Mouse (Mus musculus): ENCODE measurements around the gene Cdh4.
A peak's percentile ranks its signal among the peaks of the same experiment; 100 is the strongest.

Gene Cdh4

GRCm38 (mm10) chr2:179598886-179599285 is 156.7 kb downstream of the Cdh4 start:
- peak in 1 of 2 experiments; percentile 17 for DNase-seq (ENCODE audit: low spot score in 2 of 2)

GRCm38 (mm10) chr2:179599886-179600285 is 157.7 kb downstream of the Cdh4 start:
- no peak for DNase-seq (ENCODE audit: low spot score in 2 of 2)

GRCm38 (mm10) chr2:179600347-179600746 is 158.1 kb downstream of the Cdh4 start:
- DNase-seq (ENCODE audit: low spot score in 2 of 2): no peak

GRCm38 (mm10) chr2:179601167-179601566 is 158.9 kb downstream of the Cdh4 start:
- no peak for DNase-seq (ENCODE audit: low spot score in 2 of 2)

- DNase-seq (ENCODE audit: low spot score in 2 of 2): no peak
Measured at GRCm38 (mm10) chr2:179604746-179605145, 162.5 kb downstream of the Cdh4 start.

- no peak for DNase-seq (ENCODE audit: low spot score in 2 of 2)
Measured at GRCm38 (mm10) chr2:179605255-179605654, 163.0 kb downstream of the Cdh4 start.

GRCm38 (mm10) chr2:179606341-179606740 is 164.1 kb downstream of the Cdh4 start:
- DNase-seq (ENCODE audit: low spot score in 2 of 2): no peak

- DNase-seq (ENCODE audit: low spot score in 2 of 2): no peak
Measured at GRCm38 (mm10) chr2:179615906-179616305, 173.7 kb downstream of the Cdh4 start.

GRCm38 (mm10) chr2:179623643-179624473 is 181.6 kb downstream of the Cdh4 start:
- no peak for DNase-seq (ENCODE audit: low spot score in 2 of 2)

GRCm38 (mm10) chr2:179627563-179627962 is 185.3 kb downstream of the Cdh4 start:
- DNase-seq (ENCODE audit: low spot score in 2 of 2): no peak

- no peak for DNase-seq (ENCODE audit: low spot score in 2 of 2)
Measured at GRCm38 (mm10) chr2:179630720-179631119, 188.5 kb downstream of the Cdh4 start.

GRCm38 (mm10) chr2:179640576-179641301 is 198.5 kb downstream of the Cdh4 start:
- DNase-seq (ENCODE audit: low spot score in 2 of 2): no peak

- DNase-seq (ENCODE audit: low spot score in 2 of 2): no peak
Measured at GRCm38 (mm10) chr2:179648573-179649263, 206.5 kb downstream of the Cdh4 start.

GRCm38 (mm10) chr2:179649370-179649769 is 207.1 kb downstream of the Cdh4 start:
- no peak for DNase-seq (ENCODE audit: low spot score in 2 of 2)

- no peak for DNase-seq (ENCODE audit: low spot score in 2 of 2)
Measured at GRCm38 (mm10) chr2:179650168-179650567, 207.9 kb downstream of the Cdh4 start.

GRCm38 (mm10) chr2:179655506-179655905 is 213.3 kb downstream of the Cdh4 start:
- DNase-seq (ENCODE audit: low spot score in 2 of 2): no peak

GRCm38 (mm10) chr2:179659254-179659653 is 217.0 kb downstream of the Cdh4 start:
- DNase-seq (ENCODE audit: low spot score in 2 of 2): no peak

GRCm38 (mm10) chr2:179661998-179662714 is 219.9 kb downstream of the Cdh4 start:
- no peak for DNase-seq (ENCODE audit: low spot score in 2 of 2)

- no peak for DNase-seq (ENCODE audit: low spot score in 2 of 2)
Measured at GRCm38 (mm10) chr2:179662739-179663138, 220.5 kb downstream of the Cdh4 start.

GRCm38 (mm10) chr2:179663652-179664051 is 221.4 kb downstream of the Cdh4 start:
- DNase-seq (ENCODE audit: low spot score in 2 of 2): no peak

GRCm38 (mm10) chr2:179664171-179664608 is 222.0 kb downstream of the Cdh4 start:
- DNase-seq (ENCODE audit: low spot score in 2 of 2): no peak

- DNase-seq (ENCODE audit: low spot score in 2 of 2): no peak
Measured at GRCm38 (mm10) chr2:179670689-179671088, 228.5 kb downstream of the Cdh4 start.

Data from frontal cortex, postnatal 25 days (tissue).